Mouse (Mus musculus): Measurements from ENCODE around the gene Abca12.

Gene Abca12

GRCm38 (mm10) chr1:71414810-71415209, at the start of gene Abca12:
Gene Abca12 (minus strand): TSS chr1:71414910.
- no peak for DNase-seq

- DNase-seq: no peak
These were observed 43.3 kb upstream of the Abca12 start for GRCm38 (mm10) chr1:71457961-71458360.

DNA sequence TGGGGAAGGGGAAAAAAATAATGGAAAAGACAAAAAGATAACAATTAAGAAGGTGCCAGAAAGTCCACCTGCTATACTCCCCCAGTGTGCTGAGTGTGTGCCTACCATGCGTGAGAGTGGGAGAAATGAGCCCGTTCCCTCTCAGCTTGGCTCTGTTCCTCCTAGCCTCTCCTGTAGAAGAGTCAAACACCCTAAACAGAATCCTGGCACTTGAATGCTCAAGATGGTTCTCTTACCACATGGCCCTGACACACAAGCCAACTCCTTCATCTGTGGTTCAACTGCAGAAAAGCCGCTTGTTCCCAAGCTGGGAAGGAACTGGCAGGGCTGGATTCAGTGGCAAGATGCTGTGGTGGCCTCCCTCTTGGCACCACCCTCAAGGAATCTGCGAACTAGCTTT, 32.7 kb upstream of the Abca12 start:
- no peak for DNase-seq

DNA sequence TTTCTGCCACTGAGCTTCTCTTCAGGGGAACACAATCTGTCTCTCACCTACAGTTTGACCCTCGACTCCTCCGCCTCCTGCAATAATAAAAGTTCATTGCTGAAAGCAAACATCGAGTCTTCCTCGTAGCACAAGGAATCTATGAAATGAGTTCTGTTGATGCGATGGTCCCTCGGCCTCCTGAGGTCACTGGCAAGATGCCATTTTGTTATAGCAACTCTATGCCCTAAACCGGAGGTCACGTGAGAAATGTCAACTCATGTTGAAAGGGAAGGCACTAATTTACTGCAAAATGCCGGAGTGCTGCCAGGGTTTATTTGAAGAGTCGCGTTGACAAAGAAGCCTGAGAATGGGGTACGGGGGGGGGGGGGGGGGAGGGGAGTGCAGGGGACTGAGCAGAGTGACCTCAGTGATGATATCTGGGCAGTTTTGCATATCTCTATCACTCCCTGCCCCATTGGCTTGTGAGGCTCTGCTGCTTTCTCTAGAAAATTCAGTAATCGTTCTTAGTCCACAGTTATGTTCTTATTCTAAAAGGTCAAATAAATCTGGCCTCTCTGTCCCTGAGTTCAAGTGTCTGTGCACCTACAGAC, 7.1 kb upstream of the Abca12 start:
- DNase-seq: no peak

GRCm38 (mm10) chr1:71418467-71418866, 3.8 kb upstream of the Abca12 start:
- no peak for DNase-seq

DNA sequence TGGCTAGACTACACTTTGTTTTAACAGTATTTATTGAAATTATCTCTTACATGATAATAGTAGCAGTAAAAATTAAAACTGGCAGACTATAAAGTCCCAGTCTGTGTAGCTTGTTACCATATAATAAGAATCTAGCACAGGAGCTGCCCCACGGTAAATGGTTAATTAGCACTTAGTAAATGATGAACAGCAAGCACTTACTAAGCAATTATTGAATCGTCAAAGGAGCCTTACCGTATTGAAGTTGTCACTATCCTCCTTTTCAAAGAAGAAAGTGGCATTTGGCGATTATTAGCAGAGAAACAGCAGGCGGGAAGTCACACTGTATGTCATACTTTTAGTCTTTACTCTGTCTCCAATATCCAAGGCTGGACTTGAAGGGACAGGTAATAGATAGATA, 3.2 kb upstream of the Abca12 start:
- DNase-seq: no peak

DNA sequence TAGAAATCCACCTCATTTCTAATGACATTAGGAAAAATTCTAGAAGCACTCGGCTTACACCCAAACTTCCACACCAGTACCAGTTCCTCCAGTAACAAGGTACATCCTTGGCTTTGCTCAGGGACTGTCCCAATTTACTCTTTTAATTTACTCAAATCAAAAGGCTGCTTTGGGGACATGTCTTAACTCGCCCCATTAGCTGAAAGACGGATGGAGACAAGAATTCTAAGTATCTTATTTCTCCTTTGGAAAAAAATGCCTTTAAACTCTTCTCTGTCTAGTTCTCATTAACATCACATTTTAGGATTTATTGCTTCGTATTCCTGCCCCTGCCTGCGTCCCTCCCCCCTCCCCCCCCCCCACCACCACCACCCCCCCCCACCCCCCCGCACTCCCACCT, 626 bp downstream of the Abca12 start:
- no peak for DNase-seq

DNA sequence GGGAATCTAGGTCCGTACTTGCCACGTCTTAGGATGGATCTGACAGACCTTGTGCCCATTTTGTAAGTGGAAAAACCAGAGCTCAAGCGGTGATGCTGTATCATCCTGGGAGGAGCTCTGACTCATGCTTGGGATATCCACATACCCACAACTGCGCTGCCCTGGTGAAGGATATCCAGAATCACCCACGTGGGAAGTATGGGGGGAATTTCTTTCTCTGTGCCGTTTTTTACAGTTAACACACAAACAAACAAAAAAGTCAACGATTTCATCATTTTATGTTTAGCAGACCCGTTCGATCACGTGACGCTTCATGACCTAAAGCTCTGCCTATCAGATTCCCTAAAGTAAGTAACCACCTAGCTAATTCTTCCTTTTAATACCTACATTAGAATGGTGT, 1.6 kb downstream of the Abca12 start:
- DNase-seq: no peak

DNA sequence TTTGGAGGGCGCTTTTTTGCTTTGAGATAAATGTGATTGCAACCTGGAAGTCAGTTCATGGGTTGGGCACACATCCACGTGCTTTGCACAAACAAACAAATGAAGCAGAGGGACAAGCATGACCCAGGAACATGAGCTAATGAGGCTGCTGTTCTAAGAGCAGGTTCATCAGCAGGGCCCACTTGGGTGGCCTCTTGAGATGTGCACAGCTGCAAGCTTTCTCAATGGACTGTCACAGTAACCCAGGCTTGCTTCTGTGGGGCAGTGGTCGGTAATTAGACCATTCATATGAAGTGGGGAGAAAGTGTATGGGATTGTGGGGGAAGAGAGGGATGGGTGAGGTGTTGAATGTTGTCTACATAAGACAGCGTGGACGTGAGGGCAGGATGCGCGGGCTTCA, 7.0 kb downstream of the Abca12 start:
- DNase-seq: no peak

DNA sequence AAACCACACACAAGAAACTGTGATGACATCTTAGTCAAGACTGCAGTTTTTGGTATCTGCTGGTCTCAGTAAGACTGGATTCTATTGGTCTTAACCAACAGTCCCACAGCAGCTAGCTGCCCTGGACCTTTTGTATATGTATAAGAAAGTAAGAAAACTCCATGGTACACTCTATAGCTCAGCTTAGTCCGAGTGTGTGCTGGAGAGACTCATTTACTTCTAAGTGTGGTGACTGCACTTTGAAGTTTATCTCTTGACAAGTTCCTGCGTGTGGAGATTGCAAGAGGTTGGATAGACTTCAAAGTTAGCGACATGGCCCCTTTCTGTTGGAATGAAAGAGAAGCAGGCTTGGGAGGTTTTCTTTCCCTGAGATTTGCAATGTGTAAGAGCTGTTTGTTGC, 17.1 kb downstream of the Abca12 start:
- no peak for DNase-seq

GRCm38 (mm10) chr1:71396105-71396504, 18.6 kb downstream of the Abca12 start:
- no peak for DNase-seq

DNA sequence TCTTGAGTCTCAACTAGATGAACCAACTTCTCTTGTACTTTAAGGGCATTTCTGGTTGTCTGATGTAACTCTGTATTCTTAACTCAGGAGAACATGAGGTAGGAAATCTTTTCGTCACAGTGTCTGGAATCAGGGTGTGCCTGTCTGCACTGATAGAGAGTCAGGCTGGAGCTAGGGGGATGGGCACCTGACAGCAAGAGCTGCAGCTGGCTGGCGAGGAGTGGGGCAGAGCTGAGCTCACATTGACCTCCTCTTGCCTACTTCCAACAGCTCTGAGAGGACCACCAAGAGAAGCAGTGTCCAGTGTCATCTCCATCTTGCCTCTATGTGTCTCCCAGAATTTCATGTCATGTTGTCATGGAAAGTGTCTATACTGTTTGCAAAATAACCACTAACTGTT, 20.5 kb downstream of the Abca12 start:
- DNase-seq: no peak

DNA sequence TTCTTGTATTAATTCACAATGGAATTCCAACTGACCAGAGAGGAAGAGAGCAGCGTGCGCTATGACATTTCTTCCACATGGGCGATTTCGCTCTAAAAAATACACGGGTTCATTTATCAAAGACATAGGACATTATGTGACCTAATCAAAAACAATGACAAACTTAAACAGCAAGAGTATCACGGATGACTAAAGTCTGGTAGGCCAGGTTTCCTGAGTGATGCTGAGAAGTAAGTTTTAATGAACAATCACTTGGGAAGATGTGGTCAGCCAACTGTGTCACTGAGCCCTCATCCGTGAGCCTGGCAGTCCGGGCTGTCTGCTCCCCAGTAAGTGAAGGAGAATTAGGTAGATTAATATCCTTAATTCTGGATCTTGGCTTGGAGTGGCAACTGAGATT, 21.2 kb downstream of the Abca12 start:
- no peak for DNase-seq

DNA sequence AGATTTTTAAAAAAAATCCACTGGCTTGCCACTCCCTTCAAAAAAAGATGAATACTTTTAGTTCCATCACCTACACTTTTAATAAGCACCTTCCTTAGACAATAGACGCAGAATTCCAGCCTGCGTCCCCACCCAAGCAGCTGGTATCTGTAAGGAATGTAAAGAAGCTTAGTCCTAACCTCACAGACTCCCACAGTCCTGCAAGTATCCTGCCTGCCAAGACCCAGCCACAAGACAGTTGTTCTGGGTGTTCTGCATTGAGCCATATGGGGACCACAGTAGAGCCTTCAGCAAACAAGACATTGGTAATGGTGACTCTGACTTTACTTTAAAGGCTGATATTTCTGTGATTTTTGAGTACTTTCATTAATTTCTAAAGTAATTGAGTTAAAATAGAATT, 22.2 kb downstream of the Abca12 start:
- DNase-seq: no peak

DNA sequence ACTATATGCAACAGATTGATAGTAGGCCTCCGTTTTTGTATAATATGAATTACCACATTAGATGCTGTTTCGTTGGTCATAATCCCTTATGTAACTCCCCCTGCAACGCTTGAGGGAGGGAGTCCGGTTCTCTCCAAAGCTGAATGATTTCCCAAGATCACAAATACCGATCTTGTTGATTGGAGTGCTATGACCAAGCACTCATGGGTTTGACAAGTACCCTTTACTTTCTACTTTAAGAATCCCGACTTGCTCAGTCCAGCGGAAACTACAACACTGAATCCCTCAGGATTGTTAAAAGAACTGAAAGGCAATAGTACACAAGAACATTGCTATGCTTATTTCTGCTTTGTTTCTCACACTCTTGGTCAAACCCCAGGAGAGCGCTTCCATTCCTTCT, 28.1 kb downstream of the Abca12 start:
- DNase-seq: no peak

DNA sequence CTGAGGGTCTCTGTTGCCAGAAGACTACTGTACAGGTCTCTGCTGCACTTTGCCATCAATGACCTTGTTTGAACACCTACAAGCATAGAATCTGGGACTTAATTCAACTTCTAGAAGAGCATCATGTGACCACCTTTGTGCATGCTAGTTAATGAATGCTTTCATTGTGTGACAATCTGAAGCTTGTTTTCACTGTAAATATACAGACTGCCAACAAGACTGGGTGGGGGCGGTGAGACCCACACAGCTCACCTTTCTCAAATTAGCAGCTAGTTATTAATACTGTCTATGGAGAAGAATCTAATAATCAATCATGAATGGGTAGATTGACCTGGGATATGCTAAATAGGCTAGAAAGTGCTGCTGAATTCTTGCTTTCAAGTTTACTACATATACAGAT, 30.6 kb downstream of the Abca12 start:
- no peak for DNase-seq

DNA sequence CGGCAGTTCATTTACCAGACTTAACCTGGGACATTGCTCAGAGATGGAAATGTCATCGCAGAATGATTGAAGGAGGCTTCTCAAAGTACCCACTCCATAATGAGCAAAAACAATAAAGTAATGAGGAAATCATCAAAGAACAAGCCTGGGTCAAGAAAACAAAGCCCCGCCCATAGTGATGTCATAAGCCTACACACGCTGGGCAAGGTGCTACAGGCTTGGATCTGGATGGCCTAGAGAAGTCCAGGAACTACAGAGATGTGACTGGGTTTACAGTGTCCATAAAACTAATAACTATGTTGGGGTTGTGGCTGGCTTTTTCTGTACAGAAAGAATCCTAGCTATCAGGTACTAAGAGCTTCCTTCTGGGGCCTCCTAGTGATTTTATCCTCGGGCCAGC, 41.6 kb downstream of the Abca12 start:
- no peak for DNase-seq

DNA sequence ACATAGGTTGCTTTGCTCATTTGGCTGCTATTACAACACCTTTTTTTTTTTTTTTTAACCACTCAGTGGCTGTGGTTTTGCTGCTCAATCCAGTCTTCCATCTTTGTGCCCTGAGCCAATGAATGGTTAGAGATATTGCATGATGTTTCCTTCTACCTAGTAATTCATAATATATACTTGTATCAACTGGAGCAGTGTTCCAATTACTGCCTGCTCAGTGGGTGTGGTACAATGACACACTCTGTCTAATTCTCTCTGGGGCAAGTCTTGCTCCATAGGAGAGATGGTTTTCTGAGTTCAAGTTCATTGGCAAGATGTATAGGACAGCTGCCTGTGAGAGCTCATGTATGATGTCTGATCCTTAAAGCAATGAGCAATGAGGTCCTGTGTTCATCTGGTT, 44.4 kb downstream of the Abca12 start:
- no peak for DNase-seq

GRCm38 (mm10) chr1:71367770-71368169, 46.9 kb downstream of the Abca12 start:
- no peak for DNase-seq

GRCm38 (mm10) chr1:71342861-71343554, 71.7 kb downstream of the Abca12 start:
- DNase-seq: no peak

GRCm38 (mm10) chr1:71342261-71342594, 72.5 kb downstream of the Abca12 start:
- DNase-seq: no peak

GRCm38 (mm10) chr1:71341370-71342260, 73.1 kb downstream of the Abca12 start:
- no peak for DNase-seq

DNA sequence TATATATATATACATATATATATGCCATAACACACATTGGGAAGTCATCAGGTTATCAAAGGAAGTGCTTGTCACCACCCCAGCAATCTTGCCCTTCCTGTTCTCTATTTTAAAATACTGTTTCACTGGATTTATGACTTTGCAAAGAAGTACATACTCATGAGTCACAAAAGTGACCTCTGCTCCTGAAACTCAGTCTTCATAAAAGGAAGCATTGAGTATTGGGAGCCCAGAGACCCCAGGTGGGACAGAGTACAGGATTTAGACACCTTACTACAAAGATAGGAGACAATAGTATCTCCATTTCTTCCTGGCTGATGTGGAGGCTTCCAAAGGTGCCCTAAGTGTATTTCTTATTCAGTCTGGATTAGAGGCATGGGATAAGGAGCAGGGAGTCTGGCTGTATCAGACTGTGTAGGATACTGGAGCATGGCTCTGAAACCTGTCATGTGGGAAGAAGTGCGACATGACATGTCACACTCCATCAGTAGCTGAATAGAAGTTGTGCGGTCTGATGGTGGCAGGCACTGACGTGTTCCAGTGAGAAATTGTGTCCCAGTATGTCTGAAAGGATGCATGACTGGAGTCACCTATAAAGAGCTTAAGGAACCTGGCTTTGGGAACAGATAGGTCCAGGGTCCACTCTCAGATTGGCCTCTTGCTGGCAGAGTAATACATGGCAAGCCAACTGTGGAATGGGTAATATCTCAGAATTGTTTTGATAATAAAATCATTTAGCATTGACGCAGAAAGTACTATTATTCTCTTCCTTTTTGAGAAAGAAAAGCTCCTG, 76.0 kb downstream of the Abca12 start:
- DNase-seq: no peak

Measured in cerebellum, adult 9-10 months (tissue).